Mouse (Mus musculus): ENCODE data around the gene Ltbp2.

Gene Ltbp2

GRCm38 (mm10) chr12:84809033-84809432 is 67.3 kb downstream of the Ltbp2 start:
- DNase-seq (ENCODE audit: extremely low read depth, insufficient read length, low spot score) = no peak

GRCm38 (mm10) chr12:84807351-84807750 is 69.0 kb downstream of the Ltbp2 start:
- DNase-seq (ENCODE audit: extremely low read depth, insufficient read length, low spot score) = no peak

- no peak for DNase-seq (ENCODE audit: extremely low read depth, insufficient read length, low spot score)
These were observed 69.6 kb downstream of the Ltbp2 start for GRCm38 (mm10) chr12:84806726-84807125.

- no peak for DNase-seq (ENCODE audit: extremely low read depth, insufficient read length, low spot score)
These were observed 70.3 kb downstream of the Ltbp2 start for GRCm38 (mm10) chr12:84806010-84806409.

- no peak for DNase-seq (ENCODE audit: extremely low read depth, insufficient read length, low spot score)
These were observed 71.0 kb downstream of the Ltbp2 start for GRCm38 (mm10) chr12:84805228-84805842.

GRCm38 (mm10) chr12:84802625-84803024 is 73.7 kb downstream of the Ltbp2 start:
- no peak for DNase-seq (ENCODE audit: extremely low read depth, insufficient read length, low spot score)

- peak; percentile 59 for DNase-seq (ENCODE audit: extremely low read depth, insufficient read length, low spot score)
These were observed 74.7 kb downstream of the Ltbp2 start for GRCm38 (mm10) chr12:84801532-84802110.

GRCm38 (mm10) chr12:84800419-84800818 is 75.9 kb downstream of the Ltbp2 start:
- DNase-seq (ENCODE audit: extremely low read depth, insufficient read length, low spot score) = no peak

GRCm38 (mm10) chr12:84799086-84799485 is 77.2 kb downstream of the Ltbp2 start:
- DNase-seq (ENCODE audit: extremely low read depth, insufficient read length, low spot score) = no peak

- no peak for DNase-seq (ENCODE audit: extremely low read depth, insufficient read length, low spot score)
These were observed 81.7 kb downstream of the Ltbp2 start for GRCm38 (mm10) chr12:84794647-84795046.

- no peak for DNase-seq (ENCODE audit: extremely low read depth, insufficient read length, low spot score)
These were observed 83.7 kb downstream of the Ltbp2 start for GRCm38 (mm10) chr12:84792629-84793028.

- no peak for DNase-seq (ENCODE audit: extremely low read depth, insufficient read length, low spot score)
These were observed 85.5 kb downstream of the Ltbp2 start for GRCm38 (mm10) chr12:84790853-84791252.

- DNase-seq (ENCODE audit: extremely low read depth, insufficient read length, low spot score) = no peak
These were observed 90.2 kb downstream of the Ltbp2 start for GRCm38 (mm10) chr12:84786091-84786490.

GRCm38 (mm10) chr12:84784604-84785381 is 91.5 kb downstream of the Ltbp2 start:
- DNase-seq (ENCODE audit: extremely low read depth, insufficient read length, low spot score) = peak; percentile 64

- DNase-seq (ENCODE audit: extremely low read depth, insufficient read length, low spot score) = no peak
These were observed 100.1 kb downstream of the Ltbp2 start for GRCm38 (mm10) chr12:84776229-84776628.

- DNase-seq (ENCODE audit: extremely low read depth, insufficient read length, low spot score) = no peak
These were observed 102.0 kb downstream of the Ltbp2 start for GRCm38 (mm10) chr12:84774376-84774775.

GRCm38 (mm10) chr12:84773476-84773875 is 102.9 kb downstream of the Ltbp2 start:
- DNase-seq (ENCODE audit: extremely low read depth, insufficient read length, low spot score) = no peak

GRCm38 (mm10) chr12:84772726-84773441 is 103.4 kb downstream of the Ltbp2 start, which contains the start of the genes Npc2 and Isca2:
Gene Npc2 (minus strand): TSS chr12:84773152.
Gene Isca2 (plus strand): TSS chr12:84773251.
- DNase-seq (ENCODE audit: extremely low read depth, insufficient read length, low spot score) = peak; percentile 100

- DNase-seq (ENCODE audit: extremely low read depth, insufficient read length, low spot score) = no peak
These were observed 104.3 kb downstream of the Ltbp2 start for GRCm38 (mm10) chr12:84771981-84772520.

GRCm38 (mm10) chr12:84769624-84770023 is 106.7 kb downstream of the Ltbp2 start:
- DNase-seq (ENCODE audit: extremely low read depth, insufficient read length, low spot score) = no peak

GRCm38 (mm10) chr12:84767510-84767909 is 108.8 kb downstream of the Ltbp2 start:
- DNase-seq (ENCODE audit: extremely low read depth, insufficient read length, low spot score) = no peak
